Mouse (Mus musculus) bone marrow, adult 2 months (tissue): ENCODE results near the gene Abhd12.

Experiments used
- CTCF ChIP-seq: fragments of 200-500 bp; IDR thresholded peaks from 2 replicates; pipeline ENCODE4 v1.5.1; 2011; ENCODE audit warnings: low read length, control low read depth; ENCODE audit not compliant: control insufficient read depth, insufficient read depth
- POLR2A ChIP-seq: fragments of 200-500 bp; IDR thresholded peaks from 2 replicates; pipeline ENCODE4 v1.6.1; 2011; ENCODE audit warnings: low read depth, mild to moderate bottlenecking, control low read depth, low read length, borderline replicate concordance; ENCODE audit not compliant: control insufficient read depth

DNA sequence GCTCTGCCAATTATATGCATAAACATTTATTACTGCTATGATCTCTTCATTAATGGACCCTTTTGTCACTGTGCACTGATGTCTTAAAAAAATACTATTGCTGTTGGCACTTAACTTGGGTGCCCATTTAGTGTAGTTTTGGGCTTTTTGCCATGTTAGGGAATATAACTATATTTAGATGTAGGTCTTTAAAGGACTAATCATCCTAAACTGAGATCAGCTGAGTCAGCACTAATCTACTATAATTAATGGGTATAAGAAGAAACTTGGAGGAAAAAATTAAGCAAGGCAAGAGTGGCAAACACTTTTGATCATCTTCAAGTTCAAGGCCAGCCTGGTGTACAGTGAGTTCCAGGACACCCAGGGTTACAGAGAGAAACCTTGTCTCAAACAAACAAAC, 18.2 kb downstream of the Abhd12 start:
- TF ChIP-seq POLR2A (no peak), CTCF (no peak)
